Mouse (Mus musculus) ES-E14 (cell line): ENCODE results near the gene Tor2a. TPM values are rescaled to one million over a fixed set of nuclear protein-coding genes. Genes with fewer than 3 reads are reported as not detected.

Experiments
- DNase-seq: peaks from one replicate; pipeline ENCODE4 v3.0.0-alpha.2; 2013; ENCODE audit warnings: low read depth, low spot score
- H3K27ac ChIP-seq: 2 replicates; pipeline ENCODE4 v1.5.1; 2012; ENCODE audit warnings: low read depth, mild to moderate bottlenecking, low read length, moderate library complexity, mixed read lengths; ENCODE audit not compliant: poor library complexity, insufficient read depth, severe bottlenecking
- H3K36me3 ChIP-seq: 2 replicates; pipeline ENCODE4 v1.6.1; 2012; ENCODE audit warnings: mild to moderate bottlenecking, low read length, moderate library complexity, mixed read lengths; ENCODE audit not compliant: control insufficient read depth, poor library complexity, insufficient read depth, severe bottlenecking
- H3K4me1 ChIP-seq, 2 experiments: fragments of 150-350 bp in 1 of 2; sonication (generic) in 1 of 2; 2 replicates each; pipeline ENCODE4 v1.6.1; 2012; ENCODE audit warnings: low read length in 2 of 2, mild to moderate bottlenecking in 1 of 2, mixed read lengths in 1 of 2; ENCODE audit not compliant: control insufficient read depth in 2 of 2, insufficient read depth in 2 of 2, poor library complexity in 1 of 2
- H3K4me3 ChIP-seq, 2 experiments: fragments of 150-350 bp in 1 of 2; sonication (generic) in 1 of 2; 2 replicates each; pipeline ENCODE4 v1.5.1; 2012; ENCODE audit warnings: low read length in 2 of 2, low read depth in 1 of 2, mild to moderate bottlenecking in 1 of 2, mixed read lengths in 1 of 2; ENCODE audit not compliant: insufficient read depth in 1 of 2, poor library complexity in 1 of 2, severe bottlenecking in 1 of 2
- H3K9ac ChIP-seq: 2 replicates; pipeline ENCODE4 v1.6.1; 2012; ENCODE audit warnings: low read depth, mild to moderate bottlenecking, low read length, mixed read lengths; ENCODE audit not compliant: poor library complexity, insufficient read depth, severe bottlenecking
- H3K9me3 ChIP-seq: fragments of 150-350 bp; sonication (generic); 2 replicates; pipeline ENCODE4 v1.6.1; 2012; ENCODE audit warnings: low read depth, mild to moderate bottlenecking, low read length; ENCODE audit not compliant: control insufficient read depth, insufficient read depth
- CHD2 ChIP-seq: IDR thresholded peaks from 2 replicates; pipeline ENCODE4 v1.6.1; 2014; ENCODE audit warnings: mild to moderate bottlenecking, low read depth, low read length, inconsistent platforms
- HCFC1 ChIP-seq: IDR thresholded peaks from 2 replicates; pipeline ENCODE4 v1.6.1; 2012; ENCODE audit warnings: low read length, inconsistent platforms, borderline replicate concordance; ENCODE audit not compliant: insufficient read depth
- MAFK ChIP-seq: IDR thresholded peaks from 2 replicates; pipeline ENCODE4 v1.6.1; 2014; ENCODE audit warnings: mild to moderate bottlenecking, low read depth, low read length, inconsistent platforms; ENCODE audit not compliant: insufficient read depth
- ZC3H11A ChIP-seq: IDR thresholded peaks from 2 replicates; pipeline ENCODE4 v1.6.1; 2012; ENCODE audit warnings: low read depth, mild to moderate bottlenecking, inconsistent platforms, low read length, borderline replicate concordance
- ZNF384 ChIP-seq: IDR thresholded peaks from 2 replicates; pipeline ENCODE4 v1.6.1; 2012; ENCODE audit warnings: low read depth, low read length, inconsistent platforms
- in situ Hi-C, 2 experiments: fragments of 600-800 bp; cut with MboI; formaldehyde crosslinking; loops; one replicate each; pipeline ENCODE4 v1.15.1; 2025; ENCODE audit warnings: low sequenced_read_pairs in 2 of 2, inconsistent platforms in 1 of 2; ENCODE audit not compliant: unreplicated experiment in 2 of 2
- total RNA-seq: library from RNA; depleted of rRNA; stranded (reverse); fragments of 300-350 nt; gene quantifications from 2 replicates; pipeline ENCODE4 v1.2.3, GENCODE M21; 2012

Gene Tor2a
- total RNA-seq, 1 experiment: 75.9 TPM

DNA sequence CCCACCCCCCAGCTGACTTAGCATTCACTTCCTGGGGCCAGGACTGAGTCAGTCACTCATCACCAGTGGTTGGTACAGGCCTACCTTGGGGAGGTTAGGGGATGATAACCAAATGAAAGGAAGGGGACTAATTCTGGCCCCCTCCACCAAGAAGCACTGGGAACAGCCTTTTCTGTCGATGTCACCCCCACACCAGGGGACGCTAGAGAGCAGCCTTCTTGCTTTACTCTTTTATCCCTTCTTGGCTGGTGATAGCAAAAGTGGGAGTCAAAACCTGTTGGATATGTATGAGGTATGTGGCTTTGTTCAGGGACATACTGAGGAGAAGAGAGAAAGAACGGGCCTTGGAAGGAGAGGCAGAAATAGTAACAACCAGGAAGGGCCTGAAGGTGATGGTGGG is 6.3 kb downstream of the Tor2a start:
- Histone ChIP-seq H3K4me3 (no peak overlapping the region), H3K9me3 (no peaks in the 10 kb centered on the region), H3K4me1 (peaks cover 0 to 7% of the 10 kb centered on the region in 2 experiments; a peak in 1 of 4 replicates), H3K27ac (no peak overlapping the region), H3K9ac (no peak overlapping the region), H3K36me3 (peaks cover 11% of the 10 kb centered on the region)
- in situ Hi-C loops: no loop called here
- DNase-seq: no peak
- no peak for TF ChIP-seq MAFK
- no peak for TF ChIP-seq CHD2
- no peak for TF ChIP-seq HCFC1
- no peak for TF ChIP-seq ZNF384
- no peak for TF ChIP-seq ZC3H11A

DNA sequence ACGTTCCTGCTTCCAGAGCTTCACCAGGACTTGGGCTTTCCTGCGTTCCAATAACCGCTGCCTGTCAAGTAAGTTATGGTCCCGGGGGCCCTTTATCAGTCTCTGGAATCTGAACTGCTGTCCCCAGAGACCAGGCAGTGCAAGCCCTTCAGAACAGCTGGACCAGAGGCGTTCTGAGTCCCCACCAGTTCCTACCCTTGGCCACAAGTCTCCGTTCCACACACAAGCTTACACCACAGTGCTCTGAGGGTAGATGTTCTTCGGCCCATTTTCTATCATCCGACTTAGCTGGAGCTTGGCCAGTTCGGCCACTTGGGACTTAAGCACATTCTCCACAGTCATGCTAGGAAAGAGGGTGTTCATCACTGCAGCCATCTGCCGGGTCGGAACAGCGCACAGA is 10.2 kb downstream of the Tor2a start:
- peaks cover 0 to 17% of the 10 kb centered on the region in 2 experiments; a peak in 2 of 4 replicates for H3K4me1 ChIP-seq
- no peaks in the 10 kb centered on the region; the same call in 1 of the 2 replicates for H3K36me3 ChIP-seq
- TF ChIP-seq HCFC1 (no peak), CHD2 (no peak), ZC3H11A (no peak), MAFK (no peak), ZNF384 (no peak)
- DNase-seq: no peak
- H3K27ac ChIP-seq: no peak overlapping the region
- H3K9ac ChIP-seq: no peak overlapping the region
- in situ Hi-C loops: no loop called here
- no peak overlapping the region for H3K4me3 ChIP-seq
- no peaks in the 10 kb centered on the region for H3K9me3 ChIP-seq

DNA sequence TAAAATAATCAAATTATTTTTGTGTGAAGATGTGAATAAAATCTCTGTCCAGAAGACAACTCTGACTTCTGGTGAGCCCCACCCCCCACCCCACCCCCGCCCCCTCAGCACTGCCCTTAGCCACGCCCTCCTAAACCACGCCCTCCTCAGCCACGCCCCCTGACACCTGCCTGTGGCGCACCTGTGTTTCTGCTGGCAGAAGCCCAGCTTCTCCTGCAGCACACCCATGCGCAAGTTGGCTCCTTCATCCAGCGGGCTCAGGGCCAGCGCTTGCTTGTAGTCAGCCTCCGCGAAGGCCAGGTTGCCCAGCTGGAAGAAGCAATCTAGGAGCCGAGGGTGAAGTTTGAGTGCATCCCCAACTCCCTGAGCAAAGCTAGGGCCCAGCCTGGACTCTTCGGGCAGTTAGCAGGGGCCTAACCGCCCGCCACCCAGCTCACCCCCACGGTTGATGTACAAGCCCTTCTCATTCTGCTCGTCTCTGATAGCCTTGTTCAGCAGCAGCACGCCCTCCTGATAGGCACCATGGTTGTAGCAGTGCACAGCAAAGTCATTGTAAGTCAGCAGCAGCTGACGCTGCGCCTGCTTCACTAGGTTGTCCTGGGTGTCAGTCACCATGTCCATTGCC is 11.7 kb downstream of the Tor2a start:
- no peak overlapping the region for H3K9ac ChIP-seq
- H3K9me3 ChIP-seq: no peaks in the 10 kb centered on the region
- H3K4me1 ChIP-seq: peaks cover 0 to 18% of the 10 kb centered on the region in 2 experiments; a peak in 2 of 4 replicates
- H3K27ac ChIP-seq: no peak overlapping the region
- H3K36me3 ChIP-seq: no peaks in the 10 kb centered on the region
- in situ Hi-C loops: no loop called here
- no peak for DNase-seq
- TF ChIP-seq CHD2: no peak
- TF ChIP-seq HCFC1: no peak
- peak overlapping the region in 1 of 2 experiments; percentile 46; a peak in 2 of 4 replicates for H3K4me3 ChIP-seq

DNA sequence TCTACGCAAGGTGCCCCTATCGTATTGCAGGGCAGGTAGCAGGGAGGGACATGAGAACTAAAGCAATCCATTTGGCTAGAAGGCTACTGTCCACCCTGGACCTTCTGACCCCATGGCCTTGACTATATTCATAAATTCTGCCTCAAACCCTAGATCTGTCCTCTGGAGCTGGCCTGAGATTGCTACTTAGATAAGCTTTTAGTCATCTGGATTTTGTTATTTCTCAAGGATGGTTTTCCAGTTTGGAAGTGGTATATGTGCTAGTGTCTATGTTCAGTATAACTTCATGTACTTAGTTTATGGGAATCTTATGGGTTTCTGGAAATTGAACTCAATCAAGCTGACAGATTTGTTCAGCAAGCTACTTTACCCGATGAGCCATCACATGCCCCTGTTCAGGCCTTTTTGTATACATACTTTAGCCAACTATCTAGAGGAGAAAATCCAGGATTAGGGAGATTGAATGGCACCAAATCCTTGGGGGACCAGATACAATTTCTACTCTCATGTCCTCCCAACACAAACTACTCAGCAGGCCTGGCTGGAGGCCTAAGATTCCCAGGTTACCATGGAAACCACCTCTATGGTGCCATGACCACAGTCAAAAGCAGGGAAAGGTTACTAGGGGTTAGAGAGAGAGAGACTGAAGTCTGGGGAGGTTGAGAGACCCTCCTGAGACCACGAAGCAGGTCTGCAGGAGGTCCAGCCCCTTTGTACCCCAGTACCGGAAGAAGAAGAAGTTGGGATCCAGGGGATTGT is 12.5 kb downstream of the Tor2a start:
- no peaks in the 10 kb centered on the region for H3K36me3 ChIP-seq
- H3K4me1 ChIP-seq: peaks cover 0 to 15% of the 10 kb centered on the region in 2 experiments; a peak in 2 of 4 replicates
- H3K4me3 ChIP-seq: no peak overlapping the region
- in situ Hi-C loops: no loop called here
- TF ChIP-seq MAFK: no peak
- no peak for TF ChIP-seq ZNF384
- TF ChIP-seq ZC3H11A: no peak
- TF ChIP-seq HCFC1: no peak
- no peak for TF ChIP-seq CHD2
- no peak for DNase-seq
- no peak overlapping the region for H3K9ac ChIP-seq
- H3K9me3 ChIP-seq: no peaks in the 10 kb centered on the region
- no peak overlapping the region for H3K27ac ChIP-seq
